Mouse (Mus musculus): ENCODE results near the gene Tmem239.
"Not testable (repeated sequence)": the region's sequence is repeated elsewhere in the genome, so short reads cannot be mapped to it uniquely, and the experiment has no call there.

Tmem239 gene

GRCm38 (mm10) chr2:130406178-130406577 lies at the start of gene Tmem239:
Gene Tmem239, plus strand, starts transcription at chr2:130406478.
- DNase-seq: no peak

- no peak for DNase-seq
Observed at GRCm38 (mm10) chr2:130357551-130357950, 48.7 kb upstream of the Tmem239 start.

GRCm38 (mm10) chr2:130358852-130359251 lies 47.4 kb upstream of the Tmem239 start:
- DNase-seq: no peak

GRCm38 (mm10) chr2:130362511-130363026 lies 43.7 kb upstream of the Tmem239 start:
- DNase-seq: peak; percentile 85 to 87

GRCm38 (mm10) chr2:130365211-130366094 lies 40.8 kb upstream of the Tmem239 start:
- DNase-seq: peak; percentile 59 to 72

GRCm38 (mm10) chr2:130367386-130367785 lies 38.9 kb upstream of the Tmem239 start:
- DNase-seq: no peak

GRCm38 (mm10) chr2:130373026-130373425 lies 33.3 kb upstream of the Tmem239 start:
- DNase-seq: not testable (repeated sequence)

GRCm38 (mm10) chr2:130374951-130375350 lies 31.3 kb upstream of the Tmem239 start:
- DNase-seq: no peak

- no peak for DNase-seq
Observed at GRCm38 (mm10) chr2:130383205-130383604, 23.1 kb upstream of the Tmem239 start.

GRCm38 (mm10) chr2:130383895-130384294 lies 22.4 kb upstream of the Tmem239 start:
- no peak for DNase-seq

GRCm38 (mm10) chr2:130386212-130386611 lies 20.1 kb upstream of the Tmem239 start:
- DNase-seq: no peak

GRCm38 (mm10) chr2:130388796-130389195 lies 17.5 kb upstream of the Tmem239 start:
- DNase-seq: no peak

- no peak for DNase-seq
Observed at GRCm38 (mm10) chr2:130390993-130391625, 15.2 kb upstream of the Tmem239 start.

- DNase-seq: no peak
Observed at GRCm38 (mm10) chr2:130392836-130393235, 13.4 kb upstream of the Tmem239 start.

GRCm38 (mm10) chr2:130395696-130396095 lies 10.6 kb upstream of the Tmem239 start:
- no peak for DNase-seq

GRCm38 (mm10) chr2:130397186-130397985 lies 8.9 kb upstream of the Tmem239 start, which contains the start of gene Cpxm1:
Gene Cpxm1, minus strand, starts transcription at chr2:130397574.
- DNase-seq: peak; percentile 73 to 80

- DNase-seq: peak in 1 of 2 experiments; percentile 23
Observed at GRCm38 (mm10) chr2:130398091-130398490, 8.2 kb upstream of the Tmem239 start.

GRCm38 (mm10) chr2:130400046-130400445 lies 6.2 kb upstream of the Tmem239 start:
- DNase-seq: no peak

GRCm38 (mm10) chr2:130401891-130402290 lies 4.4 kb upstream of the Tmem239 start:
- no peak for DNase-seq

GRCm38 (mm10) chr2:130404939-130405338 lies 1.3 kb upstream of the Tmem239 start, which contains the start of the genes Gm28372 and 1700020A23Rik:
Gene Gm28372, plus strand, starts transcription at chr2:130405239.
Gene 1700020A23Rik, plus strand, starts transcription at chr2:130405259.
- no peak for DNase-seq

GRCm38 (mm10) chr2:130408194-130408593 lies 1.9 kb downstream of the Tmem239 start:
- DNase-seq: peak in 1 of 2 experiments; percentile 30
